Mouse (Mus musculus): ENCODE data around the gene Rtn1. TPM values are rescaled to one million over a fixed set of nuclear protein-coding genes. Genes with fewer than 3 reads are reported as not detected.
A peak's percentile ranks its signal among the peaks of the same experiment; 100 is the strongest.

Rtn1 gene
- polyA plus RNA-seq, 1 experiment from 2014 or later: 13.8 TPM

- Histone ChIP-seq H3K27ac (no peak overlapping the region), H3K36me3 (no peaks in the 10 kb centered on the region), H3K4me1 (peaks cover 11% of the 10 kb centered on the region), H3K9me3 (no peaks in the 10 kb centered on the region), H3K27me3 (ENCODE audit: insufficient read depth, poor library complexity, severe bottlenecking) (no peaks in the 10 kb centered on the region), H3K4me3 (no peak overlapping the region)
- 67% methylated on average over 12 of the region's 12 CpGs for WGBS
- no peak for DNase-seq (ENCODE audit: low spot score)
Measured at GRCm38 (mm10) chr12:72365231-72366103, 43.4 kb downstream of the Rtn1 start.

GRCm38 (mm10) chr12:72364543-72364942 lies 44.3 kb downstream of the Rtn1 start:
- Histone ChIP-seq H3K9me3 (no peaks in the 10 kb centered on the region), H3K36me3 (no peaks in the 10 kb centered on the region), H3K4me3 (no peak overlapping the region), H3K27me3 (ENCODE audit: insufficient read depth, poor library complexity, severe bottlenecking) (no peaks in the 10 kb centered on the region), H3K27ac (no peak overlapping the region), H3K4me1 (peaks cover 20% of the 10 kb centered on the region)
- WGBS: 85% methylated on average over 5 of the region's 5 CpGs
- DNase-seq (ENCODE audit: low spot score): no peak

- no peaks in the 10 kb centered on the region for H3K36me3 ChIP-seq
- no peaks in the 10 kb centered on the region for H3K9me3 ChIP-seq
- no peak overlapping the region for H3K4me3 ChIP-seq
- H3K4me1 ChIP-seq: peaks cover 23% of the 10 kb centered on the region
- no peak for DNase-seq (ENCODE audit: low spot score)
- WGBS: 53% methylated on average over 9 of the region's 9 CpGs
- 0 out of 2 replicates have a peak overlapping the region, but pooled peaks have one; percentile 6 for H3K27ac ChIP-seq
- peaks cover 15% of the 10 kb centered on the region; the same call in 1 of the 2 replicates for H3K27me3 ChIP-seq (ENCODE audit: insufficient read depth, poor library complexity, severe bottlenecking)
Measured at GRCm38 (mm10) chr12:72361701-72362354, 47.0 kb downstream of the Rtn1 start.

GRCm38 (mm10) chr12:72360926-72361615 lies 47.8 kb downstream of the Rtn1 start:
- Histone ChIP-seq H3K27me3 (ENCODE audit: insufficient read depth, poor library complexity, severe bottlenecking) (peaks cover 15% of the 10 kb centered on the region; the same call in 1 of the 2 replicates), H3K9me3 (no peaks in the 10 kb centered on the region), H3K36me3 (no peaks in the 10 kb centered on the region), H3K4me1 (peaks cover 23% of the 10 kb centered on the region), H3K4me3 (no peak overlapping the region), H3K27ac (no peak overlapping the region)
- WGBS: 74% methylated on average over 5 of the region's 5 CpGs
- DNase-seq (ENCODE audit: low spot score): no peak

GRCm38 (mm10) chr12:72359903-72360302 lies 49.0 kb downstream of the Rtn1 start:
- no peak for DNase-seq (ENCODE audit: low spot score)
- H3K4me1 ChIP-seq: peaks cover 23% of the 10 kb centered on the region
- 24% methylated on average over 3 of the region's 3 CpGs for WGBS

GRCm38 (mm10) chr12:72357667-72358420 lies 51.0 kb downstream of the Rtn1 start:
- peak; percentile 39 for DNase-seq (ENCODE audit: low spot score)
- no peaks in the 10 kb centered on the region for H3K9me3 ChIP-seq
- H3K27me3 ChIP-seq (ENCODE audit: insufficient read depth, poor library complexity, severe bottlenecking): peaks cover 15% of the 10 kb centered on the region; the same call in 1 of the 2 replicates
- peaks cover 19% of the 10 kb centered on the region for H3K4me1 ChIP-seq
- no peak overlapping the region for H3K4me3 ChIP-seq
- H3K27ac ChIP-seq: no peak overlapping the region
- H3K36me3 ChIP-seq: no peaks in the 10 kb centered on the region
- WGBS: 62% methylated on average over 11 of the region's 11 CpGs

More at GRCm38 (mm10) chr12:72359903-72360302, 49.0 kb downstream of the Rtn1 start:
- Histone ChIP-seq H3K9me3 (no peaks in the 10 kb centered on the region), H3K27me3 (ENCODE audit: insufficient read depth, poor library complexity, severe bottlenecking) (peaks cover 15% of the 10 kb centered on the region; the same call in 1 of the 2 replicates), H3K4me3 (no peak overlapping the region), H3K36me3 (no peaks in the 10 kb centered on the region), H3K27ac (no peak overlapping the region)

GRCm38 (mm10) chr12:72354241-72354640 lies 54.6 kb downstream of the Rtn1 start:
- DNase-seq (ENCODE audit: low spot score): no peak
- H3K9me3 ChIP-seq: no peaks in the 10 kb centered on the region
- no peaks in the 10 kb centered on the region for H3K36me3 ChIP-seq
- 86% methylated on average over 1 of the region's 1 CpGs for WGBS
- no peak overlapping the region for H3K27ac ChIP-seq
- peaks cover 15% of the 10 kb centered on the region; the same call in 1 of the 2 replicates for H3K27me3 ChIP-seq (ENCODE audit: insufficient read depth, poor library complexity, severe bottlenecking)
- no peaks in the 10 kb centered on the region for H3K4me1 ChIP-seq
- no peak overlapping the region for H3K4me3 ChIP-seq

GRCm38 (mm10) chr12:72353506-72353905 lies 55.3 kb downstream of the Rtn1 start:
- DNase-seq (ENCODE audit: low spot score): no peak
- H3K4me3 ChIP-seq: no peak overlapping the region
- H3K27ac ChIP-seq: no peak overlapping the region
- no peaks in the 10 kb centered on the region for H3K36me3 ChIP-seq
- peaks cover 11% of the 10 kb centered on the region; the same call in 1 of the 2 replicates for H3K27me3 ChIP-seq (ENCODE audit: insufficient read depth, poor library complexity, severe bottlenecking)
- 77% methylated on average over 1 of the region's 1 CpGs for WGBS
- no peaks in the 10 kb centered on the region for H3K9me3 ChIP-seq
- H3K4me1 ChIP-seq: no peaks in the 10 kb centered on the region

- H3K4me1 ChIP-seq: peaks cover 4% of the 10 kb centered on the region; the same call in 1 of the 2 replicates
- no peak overlapping the region for H3K27ac ChIP-seq
- H3K9me3 ChIP-seq: no peaks in the 10 kb centered on the region
- H3K27me3 ChIP-seq (ENCODE audit: insufficient read depth, poor library complexity, severe bottlenecking): no peaks in the 10 kb centered on the region
- WGBS: 81% methylated on average over 8 of the region's 8 CpGs
- no peaks in the 10 kb centered on the region for H3K36me3 ChIP-seq
- DNase-seq (ENCODE audit: low spot score): no peak
- no peak overlapping the region for H3K4me3 ChIP-seq
Measured at GRCm38 (mm10) chr12:72348508-72348907, 60.3 kb downstream of the Rtn1 start.

GRCm38 (mm10) chr12:72347184-72347583 lies 61.7 kb downstream of the Rtn1 start:
- Histone ChIP-seq H3K4me3 (no peak overlapping the region), H3K9me3 (no peaks in the 10 kb centered on the region), H3K4me1 (peaks cover 6% of the 10 kb centered on the region; the same call in 1 of the 2 replicates), H3K36me3 (no peaks in the 10 kb centered on the region), H3K27ac (no peak overlapping the region), H3K27me3 (ENCODE audit: insufficient read depth, poor library complexity, severe bottlenecking) (no peaks in the 10 kb centered on the region)
- 65% methylated on average over 1 of the region's 1 CpGs for WGBS
- no peak for DNase-seq (ENCODE audit: low spot score)

GRCm38 (mm10) chr12:72343639-72344038 lies 65.2 kb downstream of the Rtn1 start:
- Histone ChIP-seq H3K27me3 (ENCODE audit: insufficient read depth, poor library complexity, severe bottlenecking) (no peaks in the 10 kb centered on the region), H3K4me1 (peaks cover 6% of the 10 kb centered on the region; the same call in 1 of the 2 replicates), H3K27ac (no peak overlapping the region), H3K9me3 (no peaks in the 10 kb centered on the region), H3K4me3 (no peak overlapping the region), H3K36me3 (no peaks in the 10 kb centered on the region)
- peak; percentile 82 for DNase-seq (ENCODE audit: low spot score)
- 14% methylated on average over 2 of the region's 2 CpGs for WGBS

- WGBS: 91% methylated on average over 13 of the region's 13 CpGs
Measured at GRCm38 (mm10) chr12:72336009-72336408, 72.8 kb downstream of the Rtn1 start.

More at GRCm38 (mm10) chr12:72336009-72336408, 72.8 kb downstream of the Rtn1 start:
- H3K4me3 ChIP-seq: no peak overlapping the region
- no peak overlapping the region for H3K27ac ChIP-seq
- H3K4me1 ChIP-seq: no peaks in the 10 kb centered on the region
- H3K27me3 ChIP-seq (ENCODE audit: insufficient read depth, poor library complexity, severe bottlenecking): no peaks in the 10 kb centered on the region
- H3K9me3 ChIP-seq: no peaks in the 10 kb centered on the region
- no peak for DNase-seq (ENCODE audit: low spot score)
- no peaks in the 10 kb centered on the region for H3K36me3 ChIP-seq
